13 mouse cellular contexts compared by ENCODE assay signal in the genomic region with DNA sequence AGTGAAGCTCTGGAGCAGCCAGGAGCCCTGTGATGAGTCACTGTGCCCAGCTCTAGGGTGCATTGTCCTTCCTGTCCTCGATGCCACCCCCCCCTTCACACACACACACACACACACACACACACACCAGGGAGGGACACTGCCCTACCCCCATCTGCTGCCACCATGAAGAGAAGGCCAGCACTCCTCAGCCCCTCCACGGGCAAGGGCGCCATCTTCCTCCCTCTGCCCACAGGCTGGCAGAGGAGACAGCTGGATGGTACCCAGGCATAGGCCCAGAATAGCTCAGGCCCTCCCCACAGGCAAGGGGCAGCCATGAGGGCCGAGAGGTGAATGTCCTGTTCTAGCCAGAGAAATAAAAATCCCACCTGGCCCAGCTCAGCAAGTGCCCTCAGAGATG. TPM values are rescaled to one million over a fixed set of nuclear protein-coding genes. Genes with fewer than 3 reads are reported as not detected.
A peak's percentile ranks its signal among the peaks of the same experiment; 100 is the strongest.
DNase-seq lines count a peak whose midpoint lies in the region; ATAC-seq and TF ChIP-seq lines count a peak whose summit lies in the region.
"Had no signal": no experiment of that assay in that cellular context is flagged by ENCODE, and none has a peak within 500 bp of the region (broad histone marks: within the 10 kb centered on the region; RNA-seq: fewer than 3 reads in every experiment).

No protein-coding gene starts in this region.

- peak overlapping the region; percentile 99 for H3K27ac ChIP-seq in left cerebral cortex, adult 2 months
- no peak overlapping the region for H3K27ac ChIP-seq in embryonic facial prominence, embryonic 14.5 days (replicated peaks; ENCODE audit: low read depth, low read length)
- no peak overlapping the region for H3K27ac ChIP-seq in liver, postnatal 0 days (ENCODE audit: low read depth)
- no peak overlapping the region for H3K27ac ChIP-seq in liver, embryonic 12.5 days
- H3K27ac ChIP-seq: kidney, postnatal 0 days had no signal

- intact Hi-C loops in left cerebral cortex, adult 2 months (cut with DNase I) = loop anchor here (2.0 kb wide), 2 partner anchors 19 to 31 kb away; partner anchors contain the start of gene Ppdpf
- intact Hi-C loops in heart, postnatal 14 days (cut with DNase I) = no loop called here

- peak overlapping the region; percentile 37; the same call in 1 of the 2 replicates for H3K9ac ChIP-seq in embryonic facial prominence, embryonic 14.5 days (ENCODE audit: low read depth, low read length)
- H3K9ac ChIP-seq in liver, postnatal 0 days (replicated peaks) = no peak overlapping the region
- no peak overlapping the region for H3K9ac ChIP-seq in liver, embryonic 12.5 days

- no peaks in the 10 kb centered on the region for H3K9me3 ChIP-seq in embryonic facial prominence, embryonic 14.5 days (ENCODE audit: control insufficient read depth, low read length)
- H3K9me3 ChIP-seq in liver, postnatal 0 days (ENCODE audit: low read length) = no peaks in the 10 kb centered on the region
- H3K9me3 ChIP-seq in liver, embryonic 12.5 days (replicated peaks) = no peaks in the 10 kb centered on the region

- peaks cover 38% of the 10 kb centered on the region for H3K27me3 ChIP-seq in embryonic facial prominence, embryonic 14.5 days (replicated peaks; ENCODE audit: control insufficient read depth, insufficient read depth, low read length)
- peaks cover 28% of the 10 kb centered on the region for H3K27me3 ChIP-seq in liver, postnatal 0 days (ENCODE audit: insufficient read depth, low read length)
- peaks cover 76% of the 10 kb centered on the region for H3K27me3 ChIP-seq in liver, embryonic 12.5 days (replicated peaks)

- H3K4me3 ChIP-seq in left cerebral cortex, adult 2 months = peak overlapping the region; percentile 74
- H3K4me3 ChIP-seq in embryonic facial prominence, embryonic 14.5 days (ENCODE audit: low read depth, low read length) = no peak overlapping the region
- no peak overlapping the region for H3K4me3 ChIP-seq in liver, postnatal 0 days (ENCODE audit: low read depth, low read length)
- H3K4me3 ChIP-seq in liver, embryonic 12.5 days = no peak overlapping the region

- H3K4me2 ChIP-seq in embryonic facial prominence, embryonic 14.5 days (ENCODE audit: low read depth, low read length) = peak overlapping the region; percentile 51; the same call in 1 of the 2 replicates
- H3K4me2 ChIP-seq in liver, postnatal 0 days (ENCODE audit: low read depth, low read length) = no peak overlapping the region
- no peak overlapping the region for H3K4me2 ChIP-seq in liver, embryonic 12.5 days

- H3K4me1 ChIP-seq in embryonic facial prominence, embryonic 14.5 days (ENCODE audit: control insufficient read depth, insufficient read depth, low read length) = no peaks in the 10 kb centered on the region
- no peaks in the 10 kb centered on the region for H3K4me1 ChIP-seq in liver, postnatal 0 days (ENCODE audit: insufficient read depth)
- H3K4me1 ChIP-seq in liver, embryonic 12.5 days = no peaks in the 10 kb centered on the region

- ATAC-seq in embryonic facial prominence, embryonic 14.5 days (ENCODE audit: low read depth) = no peak
- no peak for ATAC-seq in liver, postnatal 0 days
- no peak for ATAC-seq in liver, embryonic 12.5 days

- no peaks in the 10 kb centered on the region for H3K36me3 ChIP-seq in embryonic facial prominence, embryonic 14.5 days (ENCODE audit: control insufficient read depth, insufficient read depth, low read length)
- H3K36me3 ChIP-seq in liver, postnatal 0 days (replicated peaks; ENCODE audit: insufficient read depth, low read length) = no peaks in the 10 kb centered on the region
- no peaks in the 10 kb centered on the region for H3K36me3 ChIP-seq in liver, embryonic 12.5 days

- peak in 1 of 2 experiments; percentile 42 for DNase-seq in left cerebral cortex, adult 2 months (ENCODE audit: extremely low spot score in 1 of 2, low spot score in 2 of 2)
- no peak for DNase-seq in left cerebral cortex, adult 9 months (ENCODE audit: low spot score in 2 of 2)
- DNase-seq in embryonic facial prominence, embryonic 14.5 days (ENCODE audit: low spot score) = no peak
- DNase-seq in heart, postnatal 14 days = peak; percentile 41 to 58
- peak; percentile 32 to 45 for DNase-seq in right cerebral cortex, adult 2 months (ENCODE audit: low spot score in 2 of 2)
- DNase-seq in liver, postnatal 0 days = no peak
- DNase-seq in spleen, postnatal 14 days (ENCODE audit: low spot score in 2 of 2) = no peak
- DNase-seq: thymus, adult 2 months had no signal

- no peak for TF ChIP-seq EP300 in liver, postnatal 0 days (IDR thresholded peaks at IDR 0.05; ENCODE audit: low read depth)

- WGBS in embryonic facial prominence, embryonic 14.5 days = 76% methylated on average over 4 of the region's 4 CpGs
- 56% methylated on average over 4 of the region's 4 CpGs for WGBS in liver, postnatal 0 days (ENCODE audit: insufficient replicate concordance)
- 45% methylated on average over 3 of the region's 4 CpGs for WGBS in liver, embryonic 12.5 days (ENCODE audit: insufficient replicate concordance)

- no peak for TF ChIP-seq CTCF in left cerebral cortex, adult 2 months (IDR thresholded peaks at IDR 0.05)
- TF ChIP-seq CTCF in liver, postnatal 0 days (IDR thresholded peaks at IDR 0.05; ENCODE audit: low read depth) = no peak

RNA-seq across cellular contexts. Expression of gene Eef1a2, which starts 1.0 kb away (rescaled TPM):
- total RNA-seq in left cerebral cortex, adult 2 months (2021) = 1,000 to 10,000 TPM; 1,380 to 1,388 TPM
- polyA plus RNA-seq in embryonic facial prominence, embryonic 14.5 days (2014; fragmentation: Nextera tagmentation; extraction: Ambion mirVana) = 0.76 and 1.0 TPM in 2 replicates
- 1,000 to 10,000 TPM in 1 of 2 experiments, 100 to 1,000 TPM in 1; 981 to 1,021 TPM for total RNA-seq in heart, postnatal 14 days (2021)
- polyA plus RNA-seq in liver, postnatal 0 days (2015; fragmentation: Nextera tagmentation; extraction: Ambion mirVana) = 0.05 TPM in 1 of 2 replicates, not detected in the other
- not detected in 2 replicates for polyA plus RNA-seq in liver, embryonic 12.5 days (2016; fragmentation: Nextera tagmentation; extraction: Ambion mirVana)
- total RNA-seq: megakaryocyte-erythroid progenitor cell, adult 5-6 weeks; MEL had no signal

RNA-seq across cellular contexts. Expression of gene Kcnq2, which starts 20.7 kb away (rescaled TPM):
- 100 to 1,000 TPM; 275 to 280 TPM for total RNA-seq in left cerebral cortex, adult 2 months (2021)
- 2.1 and 2.6 TPM in 2 replicates for polyA plus RNA-seq in embryonic facial prominence, embryonic 14.5 days (2014; fragmentation: Nextera tagmentation; extraction: Ambion mirVana)
- under 1 TPM in 1 of 2 experiments, not detected in 1; 0.22 TPM for total RNA-seq in heart, postnatal 14 days (2021)
- not detected in 2 replicates for polyA plus RNA-seq in liver, postnatal 0 days (2015; fragmentation: Nextera tagmentation; extraction: Ambion mirVana)
- 0.08 and 0.26 TPM in 2 replicates for polyA plus RNA-seq in liver, embryonic 12.5 days (2016; fragmentation: Nextera tagmentation; extraction: Ambion mirVana)
- total RNA-seq: megakaryocyte-erythroid progenitor cell, adult 5-6 weeks had no signal
- polyA plus RNA-seq: kidney, postnatal 0 days had no signal

RNA-seq across cellular contexts. Expression of gene Ppdpf, which starts 31.2 kb away (rescaled TPM):
- total RNA-seq in left cerebral cortex, adult 2 months (2021) = 10 to 100 TPM; 72.8 to 77.8 TPM
- polyA plus RNA-seq in embryonic facial prominence, embryonic 14.5 days (2014; fragmentation: Nextera tagmentation; extraction: Ambion mirVana) = 269 and 288 TPM in 2 replicates
- total RNA-seq in heart, postnatal 14 days (2021) = 10 to 100 TPM; 45.2 to 49.2 TPM
- polyA plus RNA-seq in liver, postnatal 0 days (2015; fragmentation: Nextera tagmentation; extraction: Ambion mirVana) = 120 and 125 TPM in 2 replicates
- 114 and 115 TPM in 2 replicates for polyA plus RNA-seq in liver, embryonic 12.5 days (2016; fragmentation: Nextera tagmentation; extraction: Ambion mirVana)

RNA-seq across cellular contexts. Expression of gene Ptk6, which starts 46.8 kb away (rescaled TPM):
- total RNA-seq in left cerebral cortex, adult 2 months (2021) = under 1 TPM in 1 of 2 experiments, not detected in 1; 0.11 TPM
- 0.10 and 0.19 TPM in 2 replicates for polyA plus RNA-seq in embryonic facial prominence, embryonic 14.5 days (2014; fragmentation: Nextera tagmentation; extraction: Ambion mirVana)
- total RNA-seq in heart, postnatal 14 days (2021) = not detected
- 0.20 and 0.27 TPM in 2 replicates for polyA plus RNA-seq in liver, postnatal 0 days (2015; fragmentation: Nextera tagmentation; extraction: Ambion mirVana)
- polyA plus RNA-seq in liver, embryonic 12.5 days (2016; fragmentation: Nextera tagmentation; extraction: Ambion mirVana) = 0.04 TPM in 1 of 2 replicates, not detected in the other
- total RNA-seq: megakaryocyte-erythroid progenitor cell, adult 5-6 weeks; MEL had no signal
- polyA plus RNA-seq: embryonic facial prominence, embryonic 11.5 days; kidney, postnatal 0 days had no signal

RNA-seq across cellular contexts. Expression of gene Srms, which starts 57.2 kb away (rescaled TPM):
- under 1 TPM; 0.25 to 0.26 TPM for total RNA-seq in left cerebral cortex, adult 2 months (2021)
- 0.08 and 0.22 TPM in 2 replicates for polyA plus RNA-seq in embryonic facial prominence, embryonic 14.5 days (2014; fragmentation: Nextera tagmentation; extraction: Ambion mirVana)
- total RNA-seq in heart, postnatal 14 days (2021) = under 1 TPM; 0.17 to 0.61 TPM
- polyA plus RNA-seq in liver, postnatal 0 days (2015; fragmentation: Nextera tagmentation; extraction: Ambion mirVana) = 0.35 and 0.44 TPM in 2 replicates
- polyA plus RNA-seq in liver, embryonic 12.5 days (2016; fragmentation: Nextera tagmentation; extraction: Ambion mirVana) = 0.07 and 0.29 TPM in 2 replicates
- total RNA-seq: megakaryocyte-erythroid progenitor cell, adult 5-6 weeks; MEL had no signal
- polyA plus RNA-seq: embryonic facial prominence, embryonic 11.5 days had no signal

Comparison
In these comparisons a context has a peak if more than half of its experiments do, and no peak if none do; other contexts are left out.
1. DNase-seq: peak in heart, postnatal 14 days (2 of 2) and right cerebral cortex, adult 2 months (2 of 2); none in left cerebral cortex, adult 9 months (0 of 2), embryonic facial prominence, embryonic 14.5 days (single experiment), liver, postnatal 0 days (single experiment) and spleen, postnatal 14 days (0 of 2).